Mouse (Mus musculus) T-helper 1 cell (primary cell): Measurements from ENCODE around the gene Gm527.

Experiments used
- in situ Hi-C: fragments of 300-600 bp; cut with MboI, MseI; formaldehyde crosslinking; loops from one replicate; pipeline ENCODE4 v1.15.1; 2025; ENCODE audit warnings: high pct_unique_total_duplicates

The Gm527 gene

DNA sequence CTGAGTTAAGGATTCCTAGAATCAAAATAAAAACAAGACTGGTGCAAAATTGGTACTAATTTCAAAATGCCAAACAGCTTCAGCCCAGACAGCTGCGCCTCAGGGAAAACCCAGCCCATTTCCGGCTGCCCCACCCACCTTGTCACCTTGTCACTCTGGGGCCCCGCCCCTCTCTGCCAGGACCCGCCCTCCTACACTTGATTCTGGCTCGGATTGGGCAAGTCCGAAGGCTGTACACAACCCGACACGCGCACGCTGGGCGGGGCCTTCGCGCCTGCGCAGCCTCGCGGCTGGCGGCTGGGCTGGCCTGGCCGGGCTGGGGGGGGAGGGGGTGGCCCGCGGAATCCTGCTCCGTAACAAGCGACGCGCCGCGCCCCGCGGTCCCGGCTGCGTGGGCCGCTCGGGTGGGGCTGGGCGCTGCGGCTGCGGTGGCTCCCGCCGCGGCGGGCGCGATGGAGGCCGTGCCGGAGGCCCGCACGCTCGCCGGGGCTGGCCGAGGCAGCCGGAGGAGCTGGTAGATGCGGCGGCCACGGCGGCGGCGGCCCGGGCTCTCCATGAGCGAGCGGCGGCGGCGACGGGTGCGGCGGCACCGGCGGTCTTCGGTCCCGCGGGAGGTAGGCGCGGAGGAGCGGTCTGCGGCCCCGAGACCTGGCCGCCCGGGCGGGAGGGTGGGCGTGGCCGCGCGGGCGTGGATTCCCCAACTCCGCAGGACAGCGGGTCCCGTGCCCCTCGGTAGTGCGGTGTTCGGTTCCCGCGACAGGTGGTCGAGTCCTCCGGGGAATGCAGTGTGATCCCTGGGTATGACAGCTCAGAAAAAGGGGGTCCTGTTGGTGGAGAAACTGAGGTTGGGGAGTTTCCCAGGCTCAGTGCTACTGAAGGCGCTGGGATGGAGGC is at the start of gene Gm527:
Gm527 (plus strand) TSS at position 329 of the 894 bp plus-strand sequence.
- in situ Hi-C loops: no loop called here

DNA sequence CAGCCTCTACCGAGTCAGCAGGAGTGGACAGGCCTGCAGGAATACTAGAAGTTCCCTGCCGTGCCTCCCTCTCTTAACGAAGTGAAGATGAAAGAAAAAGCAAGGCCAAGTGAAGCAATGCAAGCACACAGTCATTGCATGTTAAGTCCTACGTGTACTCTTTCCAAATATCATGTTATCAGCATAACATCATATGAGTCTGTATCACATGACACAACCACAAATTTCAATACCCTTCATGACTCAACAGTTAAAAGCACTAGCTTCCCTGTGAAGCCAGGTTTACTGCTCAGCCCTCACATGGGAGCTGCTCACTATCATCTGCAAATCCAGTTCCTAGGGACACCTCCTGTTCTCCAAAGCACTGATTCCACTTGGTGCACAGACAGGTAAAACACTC is 46.6 kb upstream of the Gm527 start:
- in situ Hi-C loops: no loop called here

DNA sequence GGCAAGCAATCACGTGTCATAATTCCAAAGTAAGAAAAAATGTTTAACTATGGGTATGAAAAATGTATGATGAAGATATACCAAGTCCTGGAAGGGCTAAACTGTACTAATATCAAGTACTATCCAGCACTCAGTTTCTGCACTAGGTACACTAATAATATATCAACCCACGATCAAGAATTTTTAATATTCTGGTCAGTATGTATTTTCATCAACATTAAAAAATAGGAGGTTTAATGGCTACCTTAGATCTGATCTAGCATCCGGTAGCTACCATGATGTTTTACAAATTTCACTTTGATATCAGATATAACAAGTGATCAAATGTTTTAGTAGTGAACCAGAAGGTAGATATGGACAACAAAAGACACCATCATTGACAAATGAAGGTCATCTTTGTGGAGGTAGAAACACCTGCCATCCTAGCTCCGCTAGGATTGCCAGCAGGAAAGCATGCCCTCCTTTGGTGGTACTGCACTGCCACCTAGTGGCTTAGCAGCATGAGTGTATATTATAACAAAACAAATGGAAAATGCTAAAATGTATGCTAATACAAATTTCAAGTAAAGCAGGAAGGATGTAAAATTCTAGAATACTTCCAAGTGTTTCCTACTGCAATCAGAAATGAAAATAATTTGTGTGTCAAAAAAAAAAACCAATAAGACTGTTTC is 20.5 kb upstream of the Gm527 start:
- in situ Hi-C loops: no loop called here

DNA sequence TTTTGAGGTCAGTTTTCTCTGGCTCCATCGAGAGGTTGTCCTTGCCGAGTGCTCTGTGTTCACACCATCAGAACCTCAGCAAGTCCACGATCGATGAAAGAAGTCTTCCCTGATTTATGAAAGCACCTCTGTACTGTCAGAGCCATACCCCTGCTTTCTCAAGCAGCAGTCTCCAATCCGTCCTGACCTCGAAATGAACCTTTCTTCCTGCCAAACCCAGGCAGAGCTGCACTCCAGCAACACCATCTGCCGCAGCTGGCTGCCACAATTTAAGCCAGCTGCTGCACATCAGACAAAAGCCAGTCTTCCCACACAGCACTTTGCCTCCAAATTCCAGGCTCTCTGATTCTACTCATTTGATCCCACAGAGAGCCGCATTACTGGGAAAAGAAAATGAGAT is 15.2 kb upstream of the Gm527 start:
- in situ Hi-C loops: no loop called here

DNA sequence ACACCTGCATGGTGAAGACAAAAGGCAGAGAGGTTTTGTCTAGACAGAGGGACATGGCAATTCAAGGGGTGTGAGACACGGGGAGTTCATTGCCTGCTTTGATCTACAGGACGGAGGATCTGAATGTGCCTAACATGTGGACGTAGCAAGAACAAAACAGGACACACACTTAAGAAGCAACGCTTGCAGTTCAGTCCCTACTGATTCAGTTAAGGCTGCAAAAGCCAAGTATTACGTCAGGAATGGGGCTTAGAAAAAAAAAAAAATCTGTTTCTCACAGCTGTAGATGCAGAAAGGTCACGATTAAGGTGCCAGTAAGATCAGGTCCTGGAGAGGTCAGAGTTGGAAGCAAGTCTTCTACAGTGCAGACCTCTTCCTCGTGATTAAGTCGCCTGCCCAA is 14.5 kb upstream of the Gm527 start:
- in situ Hi-C loops: no loop called here

DNA sequence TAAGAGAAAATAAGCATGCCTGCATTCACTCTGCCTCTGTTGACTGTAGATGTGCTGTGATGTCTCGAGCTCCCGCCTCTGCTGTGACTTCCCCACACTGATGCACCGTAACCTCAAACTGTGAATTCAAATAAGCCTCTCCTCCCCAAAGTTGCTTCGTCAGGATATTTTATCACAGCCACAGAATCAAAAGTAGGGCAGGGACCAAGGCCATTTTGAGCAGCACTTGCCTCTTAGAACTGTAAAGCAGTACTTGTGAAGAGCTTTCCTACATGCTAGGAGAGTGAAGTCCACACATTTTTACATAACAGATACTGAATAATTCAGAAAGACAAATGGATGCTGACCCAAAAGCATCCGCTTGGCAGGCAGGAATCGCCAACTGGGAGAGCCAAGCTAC is 4.7 kb upstream of the Gm527 start:
- in situ Hi-C loops: no loop called here

DNA sequence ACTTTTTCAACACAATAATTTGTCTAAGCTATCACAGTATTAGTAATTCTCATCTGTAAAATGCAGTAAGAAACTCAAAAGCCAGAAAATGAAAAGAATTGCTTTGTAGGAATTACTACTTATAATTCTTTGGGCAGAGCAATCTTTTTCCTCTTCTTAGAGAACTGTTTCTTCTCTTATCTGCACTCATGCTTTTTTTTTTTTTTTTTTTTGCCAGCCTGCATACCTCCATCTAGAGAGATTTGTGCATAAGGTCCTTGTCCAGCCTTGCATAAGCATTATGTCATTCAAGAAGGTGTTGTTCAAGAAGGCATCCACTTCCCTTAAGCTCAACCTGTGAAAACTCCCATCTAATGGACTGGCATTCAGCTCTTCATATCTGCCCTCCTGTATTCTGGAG is 971 bp upstream of the Gm527 start:
- in situ Hi-C loops: no loop called here

DNA sequence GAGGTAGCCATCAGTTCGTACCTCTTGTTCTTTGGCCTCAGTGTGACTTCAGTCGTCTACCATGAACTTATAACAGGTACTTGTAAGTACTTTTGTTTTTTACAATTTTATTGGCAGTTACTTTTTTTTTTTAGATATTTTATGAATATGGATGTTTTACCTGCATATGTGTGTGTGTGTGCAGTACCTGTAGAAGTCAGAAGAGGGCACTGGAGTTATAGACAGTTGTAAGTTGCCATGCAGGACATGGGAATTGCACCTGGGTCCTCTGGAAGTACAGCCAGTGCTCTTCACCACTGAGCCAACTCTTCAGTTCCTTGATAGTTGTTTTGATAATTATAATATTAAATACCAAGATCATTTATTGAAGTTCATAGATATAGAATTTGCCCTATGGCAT is 19.8 kb downstream of the Gm527 start:
- in situ Hi-C loops: no loop called here

DNA sequence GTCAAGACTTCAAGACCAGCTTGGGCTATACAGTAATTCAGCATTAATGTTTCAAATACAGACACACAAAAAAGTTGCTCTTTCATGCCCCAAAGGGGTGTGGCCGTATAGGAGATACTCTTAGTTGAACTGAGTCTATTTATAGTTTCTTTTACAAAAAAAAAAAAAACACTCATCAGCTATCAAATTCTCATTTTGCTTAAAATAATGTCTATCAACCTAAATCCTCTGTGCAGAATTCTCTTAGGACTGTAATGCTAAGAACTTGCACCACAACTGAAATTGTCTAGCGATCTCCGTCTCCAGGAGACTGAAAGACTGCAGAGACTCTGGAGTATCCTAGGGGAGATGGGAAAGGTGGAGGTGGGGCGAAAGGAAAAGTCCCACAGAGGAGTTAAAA is 46.9 kb downstream of the Gm527 start:
- in situ Hi-C loops: loop anchor here (10.0 kb wide), 1 partner anchor 200 kb away; no protein-coding TSS in a partner anchor

DNA sequence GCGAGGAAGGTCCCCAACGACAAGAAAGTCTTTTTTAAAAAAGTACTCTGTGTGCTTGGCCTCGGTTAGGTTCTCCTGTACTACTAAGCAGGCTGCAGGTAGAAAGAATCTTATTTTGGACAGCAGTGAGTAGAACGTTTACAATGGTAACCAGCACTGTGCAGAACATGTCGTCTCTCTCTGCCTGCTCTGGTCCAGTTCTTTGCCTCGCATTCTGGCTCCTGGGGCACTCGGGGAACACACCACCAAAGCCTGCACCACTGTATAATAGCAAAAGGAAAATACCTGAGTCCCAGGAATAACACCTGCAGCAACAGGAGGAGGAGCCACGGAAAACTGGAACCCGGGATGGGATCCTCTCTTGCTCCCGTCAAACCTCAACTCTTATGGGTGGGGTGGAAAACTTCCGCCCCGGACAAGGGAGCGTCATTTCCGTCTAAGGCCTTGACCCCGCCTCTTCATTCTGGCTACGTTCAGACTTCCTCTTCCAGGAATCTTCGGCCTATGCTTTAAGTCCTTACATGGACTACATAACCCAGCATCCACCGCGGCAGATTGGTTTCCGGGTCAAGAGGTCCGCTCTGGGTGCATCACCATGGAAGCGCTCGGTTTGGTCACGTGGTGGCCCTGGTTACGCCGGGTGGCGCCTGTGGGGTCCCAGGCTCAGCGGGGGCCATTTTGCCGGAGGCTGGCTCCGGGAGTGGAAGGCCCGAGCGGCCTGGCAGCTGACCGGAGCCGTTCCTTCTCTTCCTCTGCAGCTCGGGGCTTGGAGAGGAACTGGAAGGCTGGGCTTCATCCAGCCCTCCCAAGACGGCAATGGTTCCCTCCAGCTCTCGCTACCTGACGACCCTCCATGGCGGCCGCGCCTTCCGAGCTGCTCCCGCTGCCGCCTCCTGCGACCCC is 47.7 kb downstream of the Gm527 start, which contains the start of the genes Klhl28 and Togaram1:
Klhl28 (minus strand) TSS at position 411 of the 903 bp plus-strand sequence.
Togaram1 (plus strand) TSS at position 681 of the 903 bp plus-strand sequence.
- in situ Hi-C loops: loop anchor here (5.0 to 10.0 kb wide), 2 partner anchors 77 to 199 kb away; no protein-coding TSS in a partner anchor

DNA sequence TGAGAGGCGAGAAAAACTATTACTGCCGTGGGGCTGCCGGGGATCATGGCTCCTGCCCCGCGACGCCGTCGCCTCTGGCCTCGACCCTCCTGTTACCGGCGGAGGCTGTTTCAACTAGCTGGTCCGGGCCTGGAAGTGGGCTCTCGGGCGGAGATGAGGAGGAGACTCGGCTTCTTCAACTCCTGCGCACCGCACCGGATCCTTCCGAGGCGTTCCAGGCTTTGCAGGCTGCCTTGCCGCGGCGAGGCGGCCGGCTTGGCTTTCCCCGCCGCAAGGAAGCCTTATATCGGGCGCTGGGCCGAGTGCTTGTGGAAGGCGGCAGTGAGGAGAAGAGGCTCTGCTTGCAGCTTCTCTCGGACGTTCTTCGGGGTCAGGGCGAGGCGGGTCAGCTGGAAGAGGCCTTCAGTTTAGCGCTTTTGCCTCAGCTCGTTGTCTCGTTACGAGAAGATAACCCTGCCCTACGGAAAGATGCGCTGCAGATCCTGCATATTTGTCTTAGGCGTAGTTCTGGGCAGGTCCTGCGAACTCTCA is 48.5 kb downstream of the Gm527 start:
- in situ Hi-C loops: loop anchor here (5.0 to 10.0 kb wide), 2 partner anchors 76 to 199 kb away; no protein-coding TSS in a partner anchor

DNA sequence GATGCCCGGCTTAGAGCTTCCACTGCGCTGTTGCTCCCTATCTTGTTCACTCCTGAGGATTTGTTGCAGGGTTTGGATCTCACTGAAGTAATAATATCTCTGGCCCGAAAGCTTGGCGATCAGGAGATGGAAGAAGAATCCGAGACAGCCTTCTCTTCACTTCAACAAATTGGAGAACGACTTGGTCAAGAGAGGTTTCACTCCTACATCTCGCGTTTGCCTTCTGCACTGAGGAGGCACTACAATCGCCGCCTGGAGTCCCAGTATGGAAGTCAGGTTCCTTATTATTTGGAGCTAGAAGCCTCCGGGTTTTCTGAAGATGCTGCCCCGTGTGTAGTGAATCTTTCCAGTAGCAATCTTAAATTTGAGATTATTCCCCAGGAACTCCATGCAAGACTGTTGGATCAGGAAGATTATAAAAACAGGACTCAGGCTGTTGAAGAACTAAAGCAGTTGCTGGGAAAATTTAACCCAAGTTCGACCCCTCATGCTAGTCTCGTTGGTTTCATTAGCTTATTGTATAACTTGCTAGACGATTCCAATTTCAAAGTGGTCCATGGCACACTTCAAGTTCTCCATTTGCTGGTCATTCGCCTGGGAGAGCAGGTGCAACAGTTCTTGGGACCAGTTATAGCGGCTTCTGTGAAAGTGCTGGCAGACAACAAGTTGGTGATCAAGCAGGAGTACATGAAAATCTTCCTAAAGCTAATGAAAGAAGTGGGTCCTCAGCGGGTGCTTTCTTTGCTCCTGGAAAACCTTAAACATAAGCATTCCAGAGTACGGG is 49.1 kb downstream of the Gm527 start:
- in situ Hi-C loops: loop anchor here (5.0 to 10.0 kb wide), 2 partner anchors 75 to 198 kb away; no protein-coding TSS in a partner anchor

DNA sequence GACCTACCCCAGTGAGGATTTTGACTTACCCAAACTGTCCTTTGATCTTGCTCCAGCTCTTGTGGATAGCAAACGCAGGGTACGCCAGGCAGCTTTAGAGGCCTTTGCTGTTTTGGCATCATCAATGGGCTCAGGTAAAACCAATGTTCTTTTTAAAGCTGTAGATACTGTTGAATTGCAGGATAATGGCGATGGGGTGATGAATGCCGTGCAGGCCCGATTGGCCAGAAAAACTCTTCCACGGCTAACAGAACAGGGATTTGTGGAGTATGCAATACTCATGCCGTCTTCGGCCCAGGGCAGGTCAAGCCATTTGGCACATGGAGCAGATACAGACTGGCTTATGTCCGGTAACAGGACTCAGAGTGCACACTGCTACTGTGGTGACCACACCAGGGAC is 49.8 kb downstream of the Gm527 start:
- in situ Hi-C loops: loop anchor here (5.0 to 10.0 kb wide), 2 partner anchors 75 to 197 kb away; no protein-coding TSS in a partner anchor

DNA sequence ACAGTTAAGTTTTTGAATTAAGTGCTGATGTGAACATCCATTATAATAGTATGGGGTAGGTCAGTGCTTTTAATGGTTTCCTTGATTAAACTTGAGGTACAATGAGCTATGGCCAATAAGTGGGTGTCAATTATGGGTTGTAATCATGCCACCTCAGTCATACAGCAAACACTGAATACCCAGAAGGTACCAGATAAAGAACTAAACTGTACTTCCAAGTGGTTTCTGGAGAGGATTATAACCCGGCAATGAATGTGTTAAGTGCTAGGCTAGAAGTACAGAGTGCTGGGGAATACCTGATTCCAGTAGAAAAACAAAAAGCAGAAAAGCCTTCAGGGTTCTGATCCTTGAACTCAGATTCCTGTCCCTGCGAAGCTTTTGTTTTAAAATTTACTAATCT is 50.4 kb downstream of the Gm527 start:
- in situ Hi-C loops: loop anchor here (5.0 to 10.0 kb wide), 2 partner anchors 74 to 197 kb away; no protein-coding TSS in a partner anchor

DNA sequence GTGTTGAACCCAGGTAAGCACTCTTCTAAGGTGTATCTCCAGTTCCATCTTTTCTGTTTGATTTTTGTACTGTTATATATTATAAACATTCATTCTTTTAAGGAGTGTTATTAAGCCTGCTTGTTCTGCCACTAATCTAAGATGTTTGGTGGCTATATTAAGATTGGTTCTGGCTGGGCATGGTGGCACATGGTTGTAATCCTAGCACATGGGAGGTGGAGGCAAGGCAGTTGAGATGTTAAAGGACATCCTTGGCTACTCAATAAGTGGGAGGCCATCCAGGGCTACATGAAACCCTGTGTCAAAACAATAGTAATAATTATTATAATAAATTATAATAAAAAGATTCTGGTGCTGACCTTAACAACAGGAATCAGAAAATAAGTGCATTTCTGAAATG is 53.7 kb downstream of the Gm527 start:
- in situ Hi-C loops: loop anchor here (5.0 kb wide), 1 partner anchor 101 kb away; the partner anchor contains the start of gene Fkbp3

DNA sequence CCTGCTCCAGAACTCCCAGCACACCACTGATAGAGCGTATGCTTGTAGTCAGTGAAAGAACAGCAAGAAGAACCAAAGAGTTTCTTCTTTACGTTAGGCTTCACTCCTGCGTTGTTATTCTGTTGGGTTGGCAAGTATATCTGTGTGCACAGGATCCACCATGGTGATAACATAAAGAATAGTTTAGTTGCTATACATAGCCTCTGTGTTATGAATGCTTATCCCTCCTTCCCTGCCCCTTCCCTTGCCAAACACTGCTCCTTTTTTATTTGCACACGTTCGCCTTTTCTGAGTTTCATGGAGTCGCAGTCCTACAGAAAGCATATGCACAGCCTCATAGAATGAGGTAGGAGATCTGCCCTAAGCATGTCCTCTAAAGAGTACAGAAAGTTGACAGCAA is 54.4 kb downstream of the Gm527 start:
- in situ Hi-C loops: loop anchor here (5.0 kb wide), 1 partner anchor 100 kb away; the partner anchor contains the start of gene Fkbp3
